15 mouse cellular contexts compared by ENCODE assay signal in genomic region chr8:13686426-13686825, GRCm38 (mm10). TPM values are rescaled to one million over a fixed set of nuclear protein-coding genes. Genes with fewer than 3 reads are reported as not detected.
DNase-seq lines count a peak whose midpoint lies in the region; ATAC-seq and TF ChIP-seq lines count a peak whose summit lies in the region.
"Had no signal": no experiment of that assay in that cellular context is flagged by ENCODE, and none has a peak within 500 bp of the region (broad histone marks: within the 10 kb centered on the region; RNA-seq: fewer than 3 reads in every experiment).

No protein-coding gene starts in this region.

- 38% methylated on average over 7 of the region's 7 CpGs for WGBS in stomach, postnatal 0 days

- no peaks in the 10 kb centered on the region for H3K27me3 ChIP-seq in stomach, postnatal 0 days (ENCODE audit: control insufficient read depth, insufficient read depth, low read length)
- H3K27me3 ChIP-seq: liver, embryonic 13.5 days had no signal

- H3K36me3 ChIP-seq in stomach, postnatal 0 days (ENCODE audit: control insufficient read depth, insufficient read depth, low read length) = no peaks in the 10 kb centered on the region
- H3K36me3 ChIP-seq: kidney, embryonic 15.5 days; liver, embryonic 13.5 days had no signal

- no peak overlapping the region for H3K9ac ChIP-seq in stomach, postnatal 0 days (ENCODE audit: low read length)
- H3K9ac ChIP-seq: kidney, embryonic 15.5 days; liver, embryonic 13.5 days had no signal

- TF ChIP-seq CTCF in gastrocnemius, adult 2 months (IDR thresholded peaks at IDR 0.05) = no peak
- no peak for TF ChIP-seq CTCF in stomach, postnatal 0 days (IDR thresholded peaks at IDR 0.05; ENCODE audit: low read depth)

- no peak overlapping the region for H3K27ac ChIP-seq in gastrocnemius, adult 2 months
- H3K27ac ChIP-seq in stomach, postnatal 0 days (replicated peaks) = no peak overlapping the region; the same call in 1 of the 2 replicates
- H3K27ac ChIP-seq: kidney, embryonic 15.5 days; liver, embryonic 13.5 days had no signal

- H3K4me3 ChIP-seq in gastrocnemius, adult 2 months = no peak overlapping the region
- no peak overlapping the region for H3K4me3 ChIP-seq in stomach, postnatal 0 days (ENCODE audit: low read depth, low read length)
- H3K4me3 ChIP-seq: erythroblast, embryonic 14.5 days; kidney, embryonic 15.5 days; liver, embryonic 13.5 days had no signal

- H3K4me2 ChIP-seq in stomach, postnatal 0 days (replicated peaks; ENCODE audit: low read depth) = no peak overlapping the region
- H3K4me2 ChIP-seq: kidney, embryonic 15.5 days; liver, embryonic 13.5 days had no signal

- intact Hi-C loops in gastrocnemius, adult 2 months (cut with DNase I) = no loop called here

- H3K4me1 ChIP-seq in stomach, postnatal 0 days (replicated peaks; ENCODE audit: control insufficient read depth, insufficient read depth) = peaks cover 3% of the 10 kb centered on the region

- peak; percentile 35; the same call in 1 of the 2 replicates for ATAC-seq in megakaryocyte-erythroid progenitor cell, adult 5-6 weeks (replicated peaks; ENCODE audit: low FRiP score, low TSS enrichment, poor library complexity, severe bottlenecking)
- peak; percentile 88 for ATAC-seq in stomach, postnatal 0 days (ENCODE audit: low FRiP score, low TSS enrichment)

- no peaks in the 10 kb centered on the region for H3K9me3 ChIP-seq in stomach, postnatal 0 days (ENCODE audit: control insufficient read depth, low read length)
- H3K9me3 ChIP-seq: kidney, embryonic 15.5 days had no signal

- no peak for TF ChIP-seq EP300 in stomach, postnatal 0 days (optimal IDR thresholded peaks at IDR 0.05)

- peak; percentile 8 for DNase-seq in gastrocnemius, adult 2 months
- DNase-seq in gastrocnemius, postnatal 4 days (ENCODE audit: low spot score in 2 of 2) = no peak
- peak; percentile 87 to 88 for DNase-seq in CD8-positive naive resting alpha-beta T cell, adult 2 months (ENCODE audit: low read depth in 2 of 2, low spot score in 2 of 2)
- DNase-seq in stomach, postnatal 0 days (ENCODE audit: low spot score) = peak; percentile 54
- DNase-seq in urinary bladder, postnatal 25 days (ENCODE audit: low spot score) = no peak
- no peak for DNase-seq in kidney, postnatal 10 days
- no peak for DNase-seq in urinary bladder, adult 18-20 months (ENCODE audit: low spot score in 2 of 2)
- DNase-seq: adrenal gland, postnatal 36 days; cerebellum, postnatal 10 days; liver, embryonic 13.5 days had no signal

RNA-seq across cellular contexts. Expression of gene Rasa3, which starts 9.0 kb away (rescaled TPM):
- total RNA-seq in gastrocnemius, adult 2 months (2021) = 10 to 100 TPM in 1 of 2 experiments, 1 to 10 TPM in 1; 5.9 to 10.5 TPM
- total RNA-seq in gastrocnemius, postnatal 4 days (2021) = 10 to 100 TPM; 41.5 to 43.1 TPM
- 34.4 and 36.2 TPM in 2 replicates for total RNA-seq in megakaryocyte-erythroid progenitor cell, adult 5-6 weeks (2014; fragmentation: Nextera tagmentation)
- total RNA-seq in megakaryocyte-erythroid progenitor cell, adult 5-6 weeks (2017) = 25.9 and 43.0 TPM in 2 replicates
- polyA plus RNA-seq in stomach, postnatal 0 days (2015; fragmentation: Nextera tagmentation; extraction: Ambion mirVana) = 12.0 and 12.4 TPM in 2 replicates

RNA-seq across cellular contexts. Expression of gene Cfap97d2, which starts 19.3 kb away (rescaled TPM):
- total RNA-seq in gastrocnemius, adult 2 months (2021) = not detected
- not detected for total RNA-seq in gastrocnemius, postnatal 4 days (2021)
- not detected in 2 replicates for total RNA-seq in megakaryocyte-erythroid progenitor cell, adult 5-6 weeks (2014; fragmentation: Nextera tagmentation)
- not detected in 2 replicates for total RNA-seq in megakaryocyte-erythroid progenitor cell, adult 5-6 weeks (2017)
- polyA plus RNA-seq in stomach, postnatal 0 days (2015; fragmentation: Nextera tagmentation; extraction: Ambion mirVana) = 0.13 and 0.17 TPM in 2 replicates
- total RNA-seq: gastrocnemius, adult 8-10 months; heart, postnatal 25 days had no signal
- polyA plus RNA-seq: erythroblast, embryonic 14.5 days; kidney, embryonic 15.5 days; liver, embryonic 13.5 days had no signal

Comparison
In these comparisons a context has a peak if more than half of its experiments do, and no peak if none do; other contexts are left out.
1. DNase-seq: peak in gastrocnemius, adult 2 months (single experiment), CD8-positive naive resting alpha-beta T cell, adult 2 months (2 of 2) and stomach, postnatal 0 days (single experiment); none in gastrocnemius, postnatal 4 days (0 of 2), urinary bladder, postnatal 25 days (single experiment), kidney, postnatal 10 days (single experiment) and urinary bladder, adult 18-20 months (0 of 2).